Mouse (Mus musculus): ENCODE measurements at regions not wholly inside any gene's neighbourhood (a gene's known extent, or its start where the extent isn't known, plus 50 kb on each side); places are given as distances from the start of the nearest gene placed in this dataset.

GRCm38 (mm10) chr13:47435631-47436030 is 313.2 kb downstream of the Rnf144b start:
- no peak for ATAC-seq (ENCODE audit: insufficient read depth, low FRiP score)
- no peak overlapping the region for H3K9ac ChIP-seq (ENCODE audit: low read length)
- H3K36me3 ChIP-seq (ENCODE audit: control insufficient read depth, insufficient read depth, low read length): no peaks in the 10 kb centered on the region
- no peak overlapping the region for H3K4me3 ChIP-seq (replicated peaks; ENCODE audit: low read length)
- H3K4me1 ChIP-seq (ENCODE audit: control insufficient read depth, insufficient read depth, low read length): no peaks in the 10 kb centered on the region
- H3K27me3 ChIP-seq (ENCODE audit: control insufficient read depth, insufficient read depth, low read length): no peaks in the 10 kb centered on the region
- WGBS: 76% methylated on average over 7 of the region's 7 CpGs
- H3K27ac ChIP-seq (ENCODE audit: low read length): no peak overlapping the region
- H3K4me2 ChIP-seq (ENCODE audit: low read depth, low read length): no peak overlapping the region
- no peaks in the 10 kb centered on the region for H3K9me3 ChIP-seq (replicated peaks; ENCODE audit: control insufficient read depth, low read length)

DNA sequence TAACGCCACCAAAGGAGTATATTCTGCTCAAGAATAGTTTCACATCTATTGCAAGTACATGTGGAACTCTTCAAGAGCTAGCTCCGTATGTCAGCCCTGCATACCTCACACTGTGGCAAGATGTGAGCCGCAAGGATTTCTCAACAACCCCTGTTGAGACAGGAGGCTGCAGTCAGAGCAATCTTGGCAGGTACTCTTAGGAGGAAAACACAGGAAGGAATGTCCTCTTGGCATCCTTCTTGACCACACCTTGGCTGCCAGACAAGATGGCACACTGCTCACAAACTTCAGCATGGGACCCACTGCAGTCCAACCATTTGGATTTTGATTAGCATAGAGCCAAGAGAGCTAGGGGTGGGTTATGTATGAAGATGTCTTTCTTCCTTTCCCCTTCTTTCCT is 322.4 kb downstream of the Rnf144b start:
- Histone ChIP-seq H3K9ac (ENCODE audit: low read length) (no peak overlapping the region), H3K27ac (ENCODE audit: low read length) (no peak overlapping the region), H3K36me3 (ENCODE audit: control insufficient read depth, insufficient read depth, low read length) (no peaks in the 10 kb centered on the region), H3K4me3 (replicated peaks; ENCODE audit: low read length) (no peak overlapping the region), H3K4me1 (ENCODE audit: control insufficient read depth, insufficient read depth, low read length) (no peaks in the 10 kb centered on the region), H3K9me3 (replicated peaks; ENCODE audit: control insufficient read depth, low read length) (no peaks in the 10 kb centered on the region), H3K4me2 (ENCODE audit: low read depth, low read length) (no peak overlapping the region), H3K27me3 (ENCODE audit: control insufficient read depth, insufficient read depth, low read length) (no peaks in the 10 kb centered on the region)
- ATAC-seq (ENCODE audit: insufficient read depth, low FRiP score): no peak
- 70% methylated on average over 3 of the region's 3 CpGs for WGBS

GRCm38 (mm10) chr13:47452186-47452760 is 329.8 kb downstream of the Rnf144b start:
- no peak for ATAC-seq (ENCODE audit: insufficient read depth, low FRiP score)
- H3K27ac ChIP-seq (ENCODE audit: low read length): no peak overlapping the region
- no peak overlapping the region for H3K4me3 ChIP-seq (replicated peaks; ENCODE audit: low read length)
- no peak overlapping the region for H3K9ac ChIP-seq (ENCODE audit: low read length)
- H3K4me1 ChIP-seq (ENCODE audit: control insufficient read depth, insufficient read depth, low read length): no peaks in the 10 kb centered on the region
- no peaks in the 10 kb centered on the region for H3K36me3 ChIP-seq (ENCODE audit: control insufficient read depth, insufficient read depth, low read length)
- no peaks in the 10 kb centered on the region for H3K27me3 ChIP-seq (ENCODE audit: control insufficient read depth, insufficient read depth, low read length)
- H3K4me2 ChIP-seq (ENCODE audit: low read depth, low read length): no peak overlapping the region
- 74% methylated on average over 17 of the region's 17 CpGs for WGBS
- no peaks in the 10 kb centered on the region for H3K9me3 ChIP-seq (replicated peaks; ENCODE audit: control insufficient read depth, low read length)

GRCm38 (mm10) chr13:47462148-47462547 is 339.7 kb downstream of the Rnf144b start:
- Histone ChIP-seq H3K4me3 (replicated peaks; ENCODE audit: low read length) (no peak overlapping the region), H3K4me2 (ENCODE audit: low read depth, low read length) (no peak overlapping the region), H3K27me3 (ENCODE audit: control insufficient read depth, insufficient read depth, low read length) (no peaks in the 10 kb centered on the region), H3K4me1 (ENCODE audit: control insufficient read depth, insufficient read depth, low read length) (no peaks in the 10 kb centered on the region), H3K36me3 (ENCODE audit: control insufficient read depth, insufficient read depth, low read length) (no peaks in the 10 kb centered on the region), H3K9me3 (replicated peaks; ENCODE audit: control insufficient read depth, low read length) (no peaks in the 10 kb centered on the region), H3K9ac (ENCODE audit: low read length) (no peak overlapping the region), H3K27ac (ENCODE audit: low read length) (no peak overlapping the region)
- 91% methylated on average over 8 of the region's 8 CpGs for whole genome bisulfite sequencing
- no peak for ATAC-seq (ENCODE audit: insufficient read depth, low FRiP score)

DNA sequence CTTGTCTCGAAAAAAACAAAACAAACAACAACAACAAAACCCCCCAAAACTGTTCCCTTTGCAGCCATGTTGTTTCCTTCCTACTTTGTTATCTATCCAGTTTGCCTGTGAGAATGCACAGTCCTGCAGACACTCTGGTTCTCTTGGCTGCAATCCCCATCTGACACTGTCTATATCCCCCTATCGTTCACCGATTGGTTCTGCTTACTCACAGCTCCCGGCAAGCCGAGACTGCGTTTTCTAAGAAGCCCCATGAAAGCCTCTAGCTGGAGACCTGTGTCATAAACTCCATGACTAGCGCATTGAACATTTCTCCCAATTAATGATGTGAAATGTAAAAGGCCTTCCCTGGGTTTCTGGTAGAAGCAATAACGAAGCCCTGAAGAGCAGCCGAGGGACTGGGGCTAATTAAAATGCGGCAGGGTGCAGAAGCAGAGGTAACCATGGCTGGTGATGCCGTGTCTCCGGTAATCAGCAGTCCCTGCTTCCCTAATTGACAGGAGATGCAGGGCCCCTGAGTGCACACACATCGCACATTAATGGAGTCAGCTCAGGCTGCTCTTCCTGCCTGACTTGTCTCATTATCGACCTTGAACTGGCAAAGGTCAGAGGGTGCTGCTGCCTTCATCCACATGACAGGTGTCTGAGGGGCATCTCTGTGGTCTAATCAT is 349.2 kb downstream of the Rnf144b start:
- no peak overlapping the region for H3K4me2 ChIP-seq (ENCODE audit: low read depth, low read length)
- 60% methylated on average over 14 of the region's 14 CpGs for WGBS
- H3K4me1 ChIP-seq (ENCODE audit: control insufficient read depth, insufficient read depth, low read length): no peaks in the 10 kb centered on the region
- H3K27me3 ChIP-seq (ENCODE audit: control insufficient read depth, insufficient read depth, low read length): no peaks in the 10 kb centered on the region
- H3K27ac ChIP-seq (ENCODE audit: low read length): no peak overlapping the region
- no peak for ATAC-seq (ENCODE audit: insufficient read depth, low FRiP score)
- H3K9ac ChIP-seq (ENCODE audit: low read length): no peak overlapping the region
- no peaks in the 10 kb centered on the region for H3K9me3 ChIP-seq (replicated peaks; ENCODE audit: control insufficient read depth, low read length)
- no peaks in the 10 kb centered on the region for H3K36me3 ChIP-seq (ENCODE audit: control insufficient read depth, insufficient read depth, low read length)
- no peak overlapping the region for H3K4me3 ChIP-seq (replicated peaks; ENCODE audit: low read length)

GRCm38 (mm10) chr13:47480159-47480558 is 357.7 kb downstream of the Rnf144b start:
- no peak for ATAC-seq (ENCODE audit: insufficient read depth, low FRiP score)
- H3K36me3 ChIP-seq (ENCODE audit: control insufficient read depth, insufficient read depth, low read length): no peaks in the 10 kb centered on the region
- peak overlapping the region; percentile 19; the same call in 1 of the 2 replicates for H3K4me2 ChIP-seq (ENCODE audit: low read depth, low read length)
- H3K9me3 ChIP-seq (replicated peaks; ENCODE audit: control insufficient read depth, low read length): no peaks in the 10 kb centered on the region
- H3K27me3 ChIP-seq (ENCODE audit: control insufficient read depth, insufficient read depth, low read length): no peaks in the 10 kb centered on the region
- no peaks in the 10 kb centered on the region for H3K4me1 ChIP-seq (ENCODE audit: control insufficient read depth, insufficient read depth, low read length)
- no peak overlapping the region for H3K9ac ChIP-seq (ENCODE audit: low read length)
- H3K27ac ChIP-seq (ENCODE audit: low read length): no peak overlapping the region
- H3K4me3 ChIP-seq (replicated peaks; ENCODE audit: low read length): no peak overlapping the region
- WGBS: 54% methylated on average over 10 of the region's 10 CpGs

DNA sequence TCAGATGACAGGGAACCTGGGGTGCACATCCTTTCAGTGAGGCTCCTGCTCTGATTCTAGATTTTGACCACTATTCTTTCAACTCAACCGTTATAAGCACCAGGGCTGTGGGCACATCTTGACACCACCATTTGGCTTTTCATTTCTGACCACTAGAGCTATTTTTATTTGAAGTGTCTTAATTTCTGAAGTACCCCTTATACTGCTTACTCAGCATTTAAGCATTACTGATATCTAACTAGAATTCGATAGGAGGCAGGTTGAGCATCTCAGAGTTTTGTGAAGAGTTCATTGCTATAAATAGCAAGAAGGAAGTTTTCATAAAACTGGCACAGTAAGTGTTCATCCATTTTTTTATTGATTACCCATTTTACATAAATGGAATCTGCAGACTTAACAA is 362.4 kb downstream of the Rnf144b start:
- no peaks in the 10 kb centered on the region for H3K4me1 ChIP-seq (ENCODE audit: control insufficient read depth, insufficient read depth, low read length)
- no peaks in the 10 kb centered on the region for H3K36me3 ChIP-seq (ENCODE audit: control insufficient read depth, insufficient read depth, low read length)
- H3K27me3 ChIP-seq (ENCODE audit: control insufficient read depth, insufficient read depth, low read length): no peaks in the 10 kb centered on the region
- no peak overlapping the region for H3K4me2 ChIP-seq (ENCODE audit: low read depth, low read length)
- H3K9ac ChIP-seq (ENCODE audit: low read length): no peak overlapping the region
- H3K27ac ChIP-seq (ENCODE audit: low read length): no peak overlapping the region
- no peak overlapping the region for H3K4me3 ChIP-seq (replicated peaks; ENCODE audit: low read length)
- WGBS: 90% methylated on average over 2 of the region's 2 CpGs
- no peak for ATAC-seq (ENCODE audit: insufficient read depth, low FRiP score)
- H3K9me3 ChIP-seq (replicated peaks; ENCODE audit: control insufficient read depth, low read length): no peaks in the 10 kb centered on the region

DNA sequence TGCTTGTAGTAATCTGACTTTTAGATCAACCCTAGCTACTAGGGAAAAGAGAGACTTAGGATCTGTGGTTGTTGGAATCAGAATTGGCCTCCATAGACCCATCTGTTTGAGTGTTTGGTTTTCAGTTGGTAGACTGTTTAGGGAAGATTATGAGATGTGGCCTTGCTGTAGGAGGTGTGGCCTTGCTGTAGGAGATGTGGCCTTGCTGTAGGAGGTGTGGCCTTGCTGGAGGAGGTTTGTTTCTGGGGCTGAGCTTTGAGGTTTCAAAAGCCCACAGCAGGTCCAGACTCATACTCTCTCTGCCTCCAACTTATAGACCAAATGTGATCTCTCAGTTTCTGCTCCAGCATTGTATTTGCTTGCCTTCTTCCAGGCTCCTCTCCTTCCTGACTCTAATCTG is 363.7 kb downstream of the Rnf144b start:
- no peak for ATAC-seq (ENCODE audit: insufficient read depth, low FRiP score)
- Histone ChIP-seq H3K4me3 (replicated peaks; ENCODE audit: low read length) (no peak overlapping the region), H3K27me3 (ENCODE audit: control insufficient read depth, insufficient read depth, low read length) (no peaks in the 10 kb centered on the region), H3K4me2 (ENCODE audit: low read depth, low read length) (no peak overlapping the region), H3K36me3 (ENCODE audit: control insufficient read depth, insufficient read depth, low read length) (no peaks in the 10 kb centered on the region), H3K4me1 (ENCODE audit: control insufficient read depth, insufficient read depth, low read length) (no peaks in the 10 kb centered on the region), H3K9ac (ENCODE audit: low read length) (no peak overlapping the region), H3K27ac (ENCODE audit: low read length) (no peak overlapping the region), H3K9me3 (replicated peaks; ENCODE audit: control insufficient read depth, low read length) (no peaks in the 10 kb centered on the region)

GRCm38 (mm10) chr13:47486658-47487057 is 364.2 kb downstream of the Rnf144b start:
- WGBS: 77% methylated on average over 3 of the region's 3 CpGs
- H3K36me3 ChIP-seq (ENCODE audit: control insufficient read depth, insufficient read depth, low read length): no peaks in the 10 kb centered on the region
- H3K9ac ChIP-seq (ENCODE audit: low read length): no peak overlapping the region
- no peak for ATAC-seq (ENCODE audit: insufficient read depth, low FRiP score)
- no peak overlapping the region for H3K4me2 ChIP-seq (ENCODE audit: low read depth, low read length)
- H3K4me1 ChIP-seq (ENCODE audit: control insufficient read depth, insufficient read depth, low read length): no peaks in the 10 kb centered on the region
- no peaks in the 10 kb centered on the region for H3K27me3 ChIP-seq (ENCODE audit: control insufficient read depth, insufficient read depth, low read length)
- H3K4me3 ChIP-seq (replicated peaks; ENCODE audit: low read length): no peak overlapping the region
- no peak overlapping the region for H3K27ac ChIP-seq (ENCODE audit: low read length)
- no peaks in the 10 kb centered on the region for H3K9me3 ChIP-seq (replicated peaks; ENCODE audit: control insufficient read depth, low read length)
